Mouse (Mus musculus) left cerebral cortex, postnatal 10 days (tissue): Measurements from ENCODE around the gene Ralgps1. TPM values are rescaled to one million over a fixed set of nuclear protein-coding genes. Genes with fewer than 3 reads are reported as not detected.

Experiments
- DNase-seq, 2 experiments: peaks; one replicate each; pipeline ENCODE4 v3.0.0; 2021 to 2022; ENCODE audit warnings: low spot score in 2 of 2, mixed read lengths in 1 of 2; ENCODE audit errors: extremely low spot score in 1 of 2
- intact Hi-C: fragments of 180-260 bp; cut with DNase I; formaldehyde crosslinking; loops from one replicate; pipeline ENCODE4 v1.15.1; 2025
- total RNA-seq, 2 experiments: library from RNA; stranded (reverse); gene quantifications; 2 replicates each; pipeline ENCODE4 v1.2.3; 2021

The Ralgps1 gene
- total RNA-seq, 2 experiments from 2014 or later = 71.1 to 72.5 TPM

GRCm38 (mm10) chr2:33205939-33206525, 165.3 kb downstream of the Ralgps1 start:
- intact Hi-C loops = no loop called here
- DNase-seq = no peak

DNA sequence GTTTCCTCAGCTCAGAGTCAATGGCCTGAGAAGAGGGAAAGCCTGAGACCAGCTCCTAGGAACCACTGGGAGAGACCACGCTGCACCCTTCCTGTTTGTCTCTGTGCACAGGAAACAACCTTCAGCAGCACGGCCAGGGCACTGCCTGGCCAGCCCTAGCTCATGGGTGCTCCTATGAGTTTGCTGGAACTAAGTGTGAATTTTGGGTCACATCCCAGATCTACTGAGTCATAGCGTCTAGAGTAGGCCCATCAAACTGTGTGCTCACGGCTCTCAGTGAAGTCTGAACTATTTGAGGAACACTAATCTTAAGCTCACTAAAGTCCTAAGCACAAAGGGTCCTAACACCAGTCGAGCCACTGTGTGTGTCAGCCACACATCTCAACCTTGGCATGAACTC, 166.3 kb downstream of the Ralgps1 start:
- no peak for DNase-seq
- intact Hi-C loops = no loop called here

GRCm38 (mm10) chr2:33203284-33203683, 168.0 kb downstream of the Ralgps1 start:
- DNase-seq = no peak
- intact Hi-C loops = no loop called here

- DNase-seq = no peak
- intact Hi-C loops = no loop called here
Measured at GRCm38 (mm10) chr2:33200368-33201068, 170.8 kb downstream of the Ralgps1 start.

DNA sequence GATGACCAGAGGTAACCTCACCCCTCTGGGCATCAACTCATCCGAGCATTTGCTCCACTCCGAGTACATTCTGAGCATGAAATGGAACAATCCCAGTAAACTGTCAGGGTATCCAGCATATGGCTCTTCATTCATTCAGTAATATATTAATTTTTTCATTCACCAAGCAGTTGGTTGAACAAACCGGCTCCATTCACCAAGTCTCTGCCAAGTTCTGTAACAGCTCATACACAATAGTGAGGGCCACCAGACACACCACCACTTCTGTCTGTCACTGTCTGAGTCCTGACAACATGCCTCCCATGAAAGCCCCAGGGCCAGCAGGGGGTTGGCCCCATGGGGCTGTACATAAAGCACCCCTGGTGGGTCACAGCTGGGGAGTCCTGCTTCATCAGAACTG, 181.3 kb downstream of the Ralgps1 start:
- intact Hi-C loops = no loop called here
- DNase-seq = no peak

- DNase-seq = no peak
- intact Hi-C loops = no loop called here
Measured at GRCm38 (mm10) chr2:33188925-33189670, 182.2 kb downstream of the Ralgps1 start.

GRCm38 (mm10) chr2:33187874-33188273, 183.4 kb downstream of the Ralgps1 start:
- no peak for DNase-seq
- intact Hi-C loops = no loop called here

DNA sequence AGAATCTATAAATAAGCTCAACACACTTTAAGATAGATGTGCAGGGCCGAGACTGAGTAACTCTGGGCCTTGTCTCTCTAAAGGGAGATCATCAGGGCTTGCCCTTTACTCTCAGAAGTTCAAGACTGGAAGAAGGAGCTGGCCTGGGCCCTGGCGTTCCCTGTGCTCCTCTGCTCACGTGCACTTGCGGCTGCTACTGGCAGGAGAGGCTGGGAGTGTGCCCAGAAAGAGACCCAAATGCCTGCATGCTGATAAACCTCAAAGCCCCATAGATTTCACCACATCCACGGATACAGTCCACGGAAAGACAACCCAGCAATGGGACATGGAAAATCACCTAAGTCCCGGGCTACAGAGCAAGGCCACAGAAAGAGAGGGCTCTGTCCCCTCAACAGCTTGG, 184.8 kb downstream of the Ralgps1 start:
- intact Hi-C loops = no loop called here
- no peak for DNase-seq

DNA sequence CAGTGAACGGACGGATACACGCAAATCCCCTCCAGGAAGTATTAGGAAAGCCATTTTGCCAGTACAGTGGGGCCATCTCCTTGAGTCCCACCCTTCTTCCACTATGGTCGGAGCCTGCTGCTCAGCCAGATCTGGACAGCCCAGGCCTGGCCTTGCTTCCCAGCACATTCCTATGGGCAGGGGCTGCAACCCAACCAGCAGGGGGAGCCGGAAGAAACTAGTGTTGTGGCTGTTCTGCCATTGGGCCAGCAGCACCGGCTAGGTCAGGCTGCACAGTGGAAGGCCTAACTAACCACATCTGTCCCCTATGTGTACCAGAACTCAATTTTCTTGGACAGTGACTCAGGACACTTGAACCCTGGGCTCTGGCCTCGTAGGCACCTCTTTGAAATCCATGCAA, 186.0 kb downstream of the Ralgps1 start:
- intact Hi-C loops = no loop called here
- peak in 1 of 2 experiments; percentile 63 for DNase-seq

DNA sequence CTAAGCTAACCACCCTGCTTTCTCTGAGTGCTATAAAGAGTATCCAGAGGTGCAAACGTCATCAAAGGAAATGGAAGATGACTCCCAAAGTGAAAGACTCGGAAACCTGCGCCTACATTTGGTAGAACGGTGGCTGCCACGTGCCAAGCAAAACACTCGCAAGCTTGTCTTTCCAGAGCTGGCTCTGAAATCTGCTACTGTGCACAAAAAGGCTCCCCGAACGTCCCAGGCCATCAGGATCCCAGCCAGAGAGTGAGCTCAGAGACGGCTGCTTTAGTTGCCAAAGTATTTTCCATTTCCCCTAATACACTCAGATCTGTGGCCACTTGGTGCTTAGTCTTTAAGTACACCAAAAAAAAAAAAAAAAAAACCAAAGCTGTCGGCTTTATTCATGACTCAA, 186.6 kb downstream of the Ralgps1 start:
- DNase-seq = no peak
- intact Hi-C loops = no loop called here

GRCm38 (mm10) chr2:33183321-33183720, 188.0 kb downstream of the Ralgps1 start:
- intact Hi-C loops = no loop called here
- DNase-seq = no peak

GRCm38 (mm10) chr2:33179930-33180630, 191.2 kb downstream of the Ralgps1 start:
- no peak for DNase-seq
- intact Hi-C loops = no loop called here

DNA sequence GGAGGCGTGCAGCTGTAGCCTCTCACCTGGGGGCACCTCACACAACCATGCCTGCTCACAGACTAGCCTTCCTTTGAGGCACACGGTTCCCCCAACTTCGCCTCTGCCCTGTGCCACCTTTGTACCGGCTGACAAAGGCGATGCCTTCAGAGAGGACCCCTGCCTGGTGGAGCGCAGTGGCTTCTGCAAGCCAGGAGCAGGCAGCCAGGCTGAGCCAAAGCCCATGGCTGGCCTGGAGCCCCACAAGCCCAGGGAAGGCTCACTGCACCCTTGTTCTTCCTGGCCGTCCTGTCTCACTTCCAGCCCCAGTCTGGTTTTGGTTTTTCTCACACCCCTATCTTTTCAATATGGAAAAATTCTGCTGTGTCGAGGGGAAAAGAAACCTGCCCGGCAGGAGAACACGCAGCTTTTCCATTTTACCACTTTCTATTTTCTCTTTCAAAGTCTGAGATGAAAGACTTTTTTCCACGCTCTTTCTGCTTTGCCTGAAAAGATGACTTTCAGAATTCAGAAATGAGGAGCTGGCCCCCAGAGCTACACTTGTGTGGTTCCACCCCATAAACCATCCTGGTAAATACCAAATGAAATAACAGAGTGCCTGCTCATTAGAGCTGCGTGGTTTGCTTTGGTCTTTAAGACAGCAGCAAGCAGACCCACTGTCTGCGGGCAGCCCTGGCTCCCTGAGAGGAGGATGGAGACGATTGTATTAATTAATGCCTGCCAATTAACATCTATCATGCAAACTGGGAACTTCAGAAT, 191.9 kb downstream of the Ralgps1 start:
- no peak for DNase-seq
- intact Hi-C loops = no loop called here

DNA sequence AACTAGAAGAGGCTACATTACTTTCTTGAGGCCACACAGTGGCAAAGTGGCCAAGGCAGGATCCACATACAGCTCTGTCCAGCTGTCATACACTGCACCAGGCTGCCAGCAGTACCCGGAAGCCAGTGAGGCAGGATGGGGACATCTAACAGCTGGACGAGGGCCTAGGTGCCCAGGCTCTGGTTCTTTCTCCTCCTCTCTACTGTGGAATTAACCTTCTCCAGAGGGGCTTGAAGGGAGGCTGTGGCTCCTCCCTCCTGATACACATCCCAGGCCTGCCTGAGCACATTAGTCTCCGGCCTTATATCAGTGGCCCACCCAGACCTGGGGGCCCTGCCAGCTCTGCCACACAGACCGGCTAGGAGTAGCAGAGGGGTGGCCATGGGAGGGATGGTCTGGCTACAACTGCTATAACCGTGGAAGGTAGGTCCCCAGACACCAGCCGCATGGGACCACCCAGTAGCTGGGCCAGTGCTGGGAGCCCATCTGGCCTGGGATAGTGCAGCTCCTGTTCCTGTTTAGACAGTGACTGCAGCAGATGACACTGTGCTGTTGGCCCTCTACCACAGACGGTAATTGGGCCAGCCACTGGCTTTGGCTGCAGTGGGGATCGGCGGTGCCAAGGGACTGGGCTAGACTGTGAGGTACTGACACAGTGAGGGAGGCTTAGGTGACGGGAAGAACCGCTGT, 192.9 kb downstream of the Ralgps1 start:
- DNase-seq = peak in 1 of 2 experiments; percentile 54
- intact Hi-C loops = no loop called here

DNA sequence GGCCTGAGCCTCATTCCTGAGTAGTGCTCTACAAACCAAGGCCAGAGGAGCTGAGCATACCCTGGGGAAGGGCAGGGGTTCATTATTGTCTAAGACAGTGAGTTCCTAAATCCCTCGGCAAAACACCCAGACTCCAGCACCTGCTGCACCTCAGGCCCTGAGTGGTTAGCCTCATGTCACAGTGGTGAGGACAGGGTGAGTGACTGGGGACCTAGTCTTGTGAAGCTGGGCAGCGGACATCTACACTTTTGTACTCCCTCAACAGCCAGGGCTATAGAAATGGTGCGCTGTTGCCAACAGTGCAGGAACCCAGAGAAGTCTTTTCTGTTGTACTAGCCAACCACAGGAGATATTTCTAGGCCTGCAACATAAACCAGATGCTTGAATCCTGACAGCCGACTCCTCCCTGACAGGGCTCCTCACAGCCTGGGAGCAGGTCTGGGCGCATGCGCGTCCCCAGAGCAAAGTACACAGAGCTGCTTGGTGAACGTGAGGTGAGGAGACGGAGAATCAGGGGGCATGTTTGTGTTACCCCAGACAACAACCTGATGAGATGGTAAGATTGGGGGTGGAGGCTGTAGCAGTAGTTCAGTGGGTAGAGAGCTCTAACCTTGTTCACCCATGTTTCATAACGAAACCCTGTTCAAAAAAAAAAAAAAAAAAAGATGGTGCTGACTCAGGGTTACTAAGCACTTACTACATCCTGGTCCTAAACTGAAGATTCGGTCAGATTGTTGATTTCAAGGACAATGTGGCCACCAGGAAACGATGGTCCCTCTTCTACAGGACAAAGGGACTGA, 193.6 kb downstream of the Ralgps1 start:
- intact Hi-C loops = no loop called here
- no peak for DNase-seq

DNA sequence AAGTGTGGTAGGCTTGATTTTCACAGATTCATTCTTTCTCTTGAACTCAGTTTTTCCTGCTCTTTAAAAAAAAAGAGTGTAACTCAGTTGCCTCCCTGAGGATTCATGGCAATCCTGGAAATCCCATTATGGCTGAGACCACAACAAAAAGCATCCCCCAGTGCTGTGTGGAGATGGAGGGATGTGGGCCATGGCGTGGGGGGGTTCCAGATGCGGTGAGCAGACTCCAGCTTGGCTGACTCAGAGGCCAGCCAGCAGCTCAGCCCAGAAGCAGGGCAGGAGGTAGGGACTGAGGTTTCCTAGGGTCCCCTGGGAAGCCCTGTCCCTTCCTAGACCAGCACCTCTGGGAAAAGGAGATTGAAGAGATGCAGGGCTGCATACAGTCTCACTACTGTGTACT, 194.4 kb downstream of the Ralgps1 start:
- intact Hi-C loops = no loop called here
- DNase-seq = no peak

- no peak for DNase-seq
- intact Hi-C loops = no loop called here
Measured at GRCm38 (mm10) chr2:33176516-33176915, 194.8 kb downstream of the Ralgps1 start.

- no peak for DNase-seq
- intact Hi-C loops = no loop called here
Measured at GRCm38 (mm10) chr2:33173686-33174085, 197.6 kb downstream of the Ralgps1 start.
